Mouse (Mus musculus): ENCODE data around the gene Sema6d.

DNA sequence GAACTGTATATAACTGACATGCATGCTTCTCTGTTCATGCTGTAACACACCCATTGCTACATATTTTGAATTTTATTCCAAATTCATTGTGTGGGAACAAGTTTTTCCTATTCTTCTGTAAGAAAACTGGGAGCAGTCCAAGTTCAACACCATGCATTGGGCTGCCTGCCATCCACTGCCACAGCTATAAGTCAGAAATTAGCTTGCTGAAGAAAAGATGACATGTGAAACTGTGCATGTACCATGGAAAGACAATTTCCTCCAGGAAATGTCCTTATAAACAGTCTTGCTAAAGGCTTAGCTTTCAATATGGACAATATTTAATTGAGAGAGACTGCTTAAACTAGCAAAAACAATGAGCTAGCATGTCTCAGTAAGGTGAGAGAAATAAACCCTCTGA, 13.5 kb downstream of the Sema6d start:
- TF ChIP-seq CTCF (conservative IDR thresholded peaks at IDR 0.05; ENCODE audit: insufficient read depth, insufficient read length, low read depth, low read length) (no peak), POLR2A (IDR thresholded peaks at IDR 0.05; ENCODE audit: low read depth, low read length) (no peak)
